Comparison of ENCODE assay signal across 23 mouse cellular contexts in the genomic region with DNA sequence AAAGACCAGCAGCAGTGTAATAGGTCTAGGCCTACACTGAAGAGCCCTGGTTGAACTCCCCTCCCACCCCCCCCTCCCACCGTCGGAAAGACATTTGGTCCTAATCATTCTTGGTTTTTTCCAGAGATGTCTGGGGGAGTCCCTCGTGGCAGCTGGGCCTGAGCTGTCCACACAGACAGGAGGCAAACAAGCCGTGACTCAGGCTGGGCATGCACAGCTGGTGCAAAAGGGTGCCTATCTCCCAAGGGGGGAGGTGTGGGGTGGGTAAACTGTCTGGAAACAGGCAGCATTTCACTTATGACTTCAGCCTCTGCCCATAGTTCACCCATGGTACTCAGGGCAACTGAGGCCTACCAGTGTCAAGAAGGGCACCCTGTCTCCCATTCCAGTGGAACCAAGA. TPM values are rescaled to one million over a fixed set of nuclear protein-coding genes. Genes with fewer than 3 reads are reported as not detected.
DNase-seq lines count a peak whose midpoint lies in the region; ATAC-seq and TF ChIP-seq lines count a peak whose summit lies in the region.
"Had no signal": no experiment of that assay in that cellular context is flagged by ENCODE, and none has a peak within 500 bp of the region (broad histone marks: within the 10 kb centered on the region; RNA-seq: fewer than 3 reads in every experiment).

No protein-coding gene starts in this region.

- ATAC-seq in kidney, postnatal 0 days (replicated peaks; ENCODE audit: low FRiP score, low read depth): no peak; the same call in 1 of the 2 replicates
- 0 out of 2 replicates have a peak, but pooled peaks have one; percentile 36 for ATAC-seq in stomach, embryonic 15.5 days (ENCODE audit: insufficient read depth, low FRiP score, low read depth)
- no peak for ATAC-seq in stomach, postnatal 0 days (ENCODE audit: low FRiP score, low TSS enrichment)
- ATAC-seq: forebrain, embryonic 14.5 days; hindbrain, embryonic 16.5 days; intestine, embryonic 15.5 days had no signal

- no peak for TF ChIP-seq EP300 in stomach, postnatal 0 days (optimal IDR thresholded peaks at IDR 0.05)

- H3K9ac ChIP-seq in kidney, postnatal 0 days (ENCODE audit: low read depth, low read length): no peak overlapping the region
- no peak overlapping the region for H3K9ac ChIP-seq in stomach, embryonic 15.5 days
- no peak overlapping the region for H3K9ac ChIP-seq in stomach, postnatal 0 days (ENCODE audit: low read length)
- H3K9ac ChIP-seq: embryonic facial prominence, embryonic 12.5 days; heart, embryonic 12.5 days; intestine, embryonic 15.5 days; liver, embryonic 13.5 days; lung, embryonic 14.5 days had no signal

- no peaks in the 10 kb centered on the region for H3K27me3 ChIP-seq in kidney, postnatal 0 days (ENCODE audit: insufficient read depth, low read length)
- H3K27me3 ChIP-seq in stomach, embryonic 15.5 days (replicated peaks): no peaks in the 10 kb centered on the region
- H3K27me3 ChIP-seq in stomach, postnatal 0 days (ENCODE audit: control insufficient read depth, insufficient read depth, low read length): no peaks in the 10 kb centered on the region
- H3K27me3 ChIP-seq: embryonic facial prominence, embryonic 12.5 days; heart, embryonic 12.5 days; intestine, embryonic 15.5 days; liver, embryonic 13.5 days had no signal

- DNase-seq in adrenal gland, adult 2 months: peak; percentile 31
- DNase-seq in adrenal gland, adult 18-20 months (ENCODE audit: low spot score in 2 of 2): no peak
- DNase-seq in kidney, postnatal 0 days (ENCODE audit: low spot score): peak; percentile 6
- DNase-seq in kidney, adult 18-20 months: no peak
- no peak for DNase-seq in stomach, postnatal 0 days (ENCODE audit: low spot score)
- no peak for DNase-seq in layer of hippocampus, adult 11-12 months (ENCODE audit: low spot score)
- no peak for DNase-seq in gastrocnemius, postnatal 4 days (ENCODE audit: low spot score in 2 of 2)
- DNase-seq: cerebellum, adult 18-20 months; cerebellum, postnatal 14 days; heart, postnatal 10 days; liver, embryonic 13.5 days; lung, embryonic 14.5 days; lung, postnatal 36 days had no signal

- WGBS in kidney, postnatal 0 days: 20% methylated on average over 4 of the region's 4 CpGs
- WGBS in stomach, embryonic 15.5 days: 32% methylated on average over 4 of the region's 4 CpGs
- 46% methylated on average over 4 of the region's 4 CpGs for WGBS in stomach, postnatal 0 days

- H3K36me3 ChIP-seq in kidney, postnatal 0 days (ENCODE audit: insufficient read depth, low read length): 0 out of 2 replicates have a peak, but pooled peaks cover 13% of the 10 kb centered on the region
- peaks cover 32% of the 10 kb centered on the region for H3K36me3 ChIP-seq in stomach, embryonic 15.5 days
- peaks cover 18% of the 10 kb centered on the region for H3K36me3 ChIP-seq in stomach, postnatal 0 days (ENCODE audit: control insufficient read depth, insufficient read depth, low read length)

- H3K27ac ChIP-seq in kidney, postnatal 0 days: no peak overlapping the region
- no peak overlapping the region for H3K27ac ChIP-seq in stomach, embryonic 15.5 days
- no peak overlapping the region for H3K27ac ChIP-seq in stomach, postnatal 0 days (replicated peaks)
- H3K27ac ChIP-seq: embryonic facial prominence, embryonic 12.5 days; hindbrain, embryonic 10.5 days; intestine, embryonic 15.5 days; liver, embryonic 13.5 days had no signal

- H3K4me1 ChIP-seq in kidney, postnatal 0 days (replicated peaks; ENCODE audit: insufficient read depth, low read length): 0 out of 2 replicates have a peak, but pooled peaks cover 6% of the 10 kb centered on the region
- no peaks in the 10 kb centered on the region; the same call in 1 of the 2 replicates for H3K4me1 ChIP-seq in stomach, embryonic 15.5 days
- H3K4me1 ChIP-seq in stomach, postnatal 0 days (replicated peaks; ENCODE audit: control insufficient read depth, insufficient read depth): no peaks in the 10 kb centered on the region

- TF ChIP-seq CTCF in kidney, postnatal 0 days (IDR thresholded peaks at IDR 0.05; ENCODE audit: low read depth): no peak
- TF ChIP-seq CTCF in stomach, postnatal 0 days (IDR thresholded peaks at IDR 0.05; ENCODE audit: low read depth): no peak

- H3K4me3 ChIP-seq in kidney, postnatal 0 days (replicated peaks; ENCODE audit: low read depth, low read length): no peak overlapping the region
- no peak overlapping the region for H3K4me3 ChIP-seq in stomach, embryonic 15.5 days (replicated peaks)
- H3K4me3 ChIP-seq in stomach, postnatal 0 days (ENCODE audit: low read depth, low read length): no peak overlapping the region
- H3K4me3 ChIP-seq: embryonic facial prominence, embryonic 12.5 days; heart, embryonic 12.5 days; hindbrain, embryonic 10.5 days; intestine, embryonic 15.5 days; liver, embryonic 13.5 days had no signal

- no peak overlapping the region for H3K4me2 ChIP-seq in kidney, postnatal 0 days (ENCODE audit: low read length)
- H3K4me2 ChIP-seq in stomach, embryonic 15.5 days: no peak overlapping the region
- no peak overlapping the region for H3K4me2 ChIP-seq in stomach, postnatal 0 days (replicated peaks; ENCODE audit: low read depth)
- H3K4me2 ChIP-seq: embryonic facial prominence, embryonic 12.5 days; heart, embryonic 12.5 days; intestine, embryonic 15.5 days; liver, embryonic 13.5 days; lung, embryonic 14.5 days had no signal

- H3K9me3 ChIP-seq in kidney, postnatal 0 days (replicated peaks; ENCODE audit: low read length): no peaks in the 10 kb centered on the region
- no peaks in the 10 kb centered on the region for H3K9me3 ChIP-seq in stomach, embryonic 15.5 days
- no peaks in the 10 kb centered on the region for H3K9me3 ChIP-seq in stomach, postnatal 0 days (ENCODE audit: control insufficient read depth, low read length)
- H3K9me3 ChIP-seq: embryonic facial prominence, embryonic 12.5 days; heart, embryonic 12.5 days; hindbrain, embryonic 10.5 days; intestine, embryonic 15.5 days; liver, embryonic 13.5 days had no signal

RNA-seq across cellular contexts. Expression of a gene that starts 38.7 kb away (rescaled TPM):
- 1 to 10 TPM; 2.5 to 6.1 TPM for total RNA-seq in adrenal gland, adult 2 months (2021)
- polyA plus RNA-seq in adrenal gland, adult 2 months (2012; rRNA removed): 10.9 and 12.0 TPM in 2 replicates
- total RNA-seq in adrenal gland, adult 18-20 months (2021): 1 to 10 TPM; 2.4 to 2.8 TPM
- 11.6 and 12.8 TPM in 2 replicates for polyA plus RNA-seq in kidney, postnatal 0 days (2015; fragmentation: Nextera tagmentation; extraction: Ambion mirVana)
- polyA plus RNA-seq in stomach, embryonic 15.5 days (2015; fragmentation: Nextera tagmentation; extraction: Ambion mirVana): 13.1 and 15.5 TPM in 2 replicates
- polyA plus RNA-seq in stomach, postnatal 0 days (2015; fragmentation: Nextera tagmentation; extraction: Ambion mirVana): 2.7 and 3.2 TPM in 2 replicates
- total RNA-seq in gastrocnemius, postnatal 4 days (2021): 10 to 100 TPM; 13.2 to 15.5 TPM
- total RNA-seq: megakaryocyte-erythroid progenitor cell, adult 5-6 weeks; MEL; neutrophil, adult 5-6 weeks had no signal

Comparison
In these comparisons a context has a peak if more than half of its experiments do, and no peak if none do; other contexts are left out.
1. DNase-seq: peak in adrenal gland, adult 2 months (single experiment) and kidney, postnatal 0 days (single experiment); none in adrenal gland, adult 18-20 months (0 of 2), kidney, adult 18-20 months (single experiment), stomach, postnatal 0 days (single experiment), layer of hippocampus, adult 11-12 months (single experiment) and gastrocnemius, postnatal 4 days (0 of 2).